Mouse (Mus musculus) lung, adult 2 months (tissue): ENCODE measurements around the gene Ccr3.

Experiments used
- CTCF ChIP-seq: fragments of 200-500 bp; IDR thresholded peaks from 2 replicates; pipeline ENCODE4 v1.5.1; 2011; ENCODE audit warnings: mild to moderate bottlenecking, low read length, control low read depth; ENCODE audit not compliant: insufficient read depth
- POLR2A ChIP-seq: fragments of 200-500 bp; IDR thresholded peaks from 2 replicates; pipeline ENCODE4 v1.6.1; 2011; ENCODE audit warnings: low read depth, mild to moderate bottlenecking, control low read depth, low read length, borderline replicate concordance; ENCODE audit errors: extremely low read depth

GRCm38 (mm10) chr9:123978308-123978707 lies 43.5 kb upstream of the Ccr3 start, which contains the start of gene Ccr1l1:
- no peak for TF ChIP-seq CTCF
- TF ChIP-seq POLR2A, result no peak
